Mouse (Mus musculus): Measurements from ENCODE around the gene Stx11. TPM values are rescaled to one million over a fixed set of nuclear protein-coding genes. Genes with fewer than 3 reads are reported as not detected.
"Not testable (repeated sequence)": the region's sequence is repeated elsewhere in the genome, so short reads cannot be mapped to it uniquely, and the experiment has no call there.

The Stx11 gene
- polyA plus RNA-seq, 1 experiment = 7.9 TPM

- H3K4me3 ChIP-seq (ENCODE audit: insufficient read depth, low read length) = peak overlapping the region; percentile 87
- TF ChIP-seq CTCF (IDR thresholded peaks at IDR 0.05; ENCODE audit: low read depth, low read length) (no peak), POLR2A (IDR thresholded peaks at IDR 0.05; ENCODE audit: borderline replicate concordance, low read depth, low read length) (no peak)
- peaks cover 12% of the 10 kb centered on the region for H3K4me1 ChIP-seq (ENCODE audit: control insufficient read depth, insufficient read depth, low read length)
- H3K27ac ChIP-seq (ENCODE audit: insufficient read depth, low read depth, low read length) = no peak overlapping the region
Measured at GRCm38 (mm10) chr10:12963362-12964147, 543 bp downstream of the Stx11 start.

GRCm38 (mm10) chr10:12962238-12962637, 1.9 kb downstream of the Stx11 start:
- TF ChIP-seq POLR2A (IDR thresholded peaks at IDR 0.05; ENCODE audit: borderline replicate concordance, low read depth, low read length) (no peak), CTCF (IDR thresholded peaks at IDR 0.05; ENCODE audit: low read depth, low read length) (no peak)
- H3K4me1 ChIP-seq (ENCODE audit: control insufficient read depth, insufficient read depth, low read length) = peaks cover 22% of the 10 kb centered on the region
- no peak overlapping the region for H3K4me3 ChIP-seq (ENCODE audit: insufficient read depth, low read length)
- H3K27ac ChIP-seq (ENCODE audit: insufficient read depth, low read depth, low read length) = no peak overlapping the region

- no peak overlapping the region for H3K27ac ChIP-seq (ENCODE audit: insufficient read depth, low read depth, low read length)
- TF ChIP-seq CTCF (IDR thresholded peaks at IDR 0.05; ENCODE audit: low read depth, low read length) (no peak), POLR2A (IDR thresholded peaks at IDR 0.05; ENCODE audit: borderline replicate concordance, low read depth, low read length) (no peak)
- H3K4me3 ChIP-seq (ENCODE audit: insufficient read depth, low read length) = no peak overlapping the region
- H3K4me1 ChIP-seq (ENCODE audit: control insufficient read depth, insufficient read depth, low read length) = peaks cover 25% of the 10 kb centered on the region
Measured at GRCm38 (mm10) chr10:12961546-12961945, 2.6 kb downstream of the Stx11 start.

GRCm38 (mm10) chr10:12957271-12957670, 6.8 kb downstream of the Stx11 start:
- no peak for TF ChIP-seq CTCF (IDR thresholded peaks at IDR 0.05; ENCODE audit: low read depth, low read length)
- TF ChIP-seq POLR2A (IDR thresholded peaks at IDR 0.05; ENCODE audit: borderline replicate concordance, low read depth, low read length) = no peak
- no peak overlapping the region for H3K4me3 ChIP-seq (ENCODE audit: insufficient read depth, low read length)
- H3K27ac ChIP-seq (ENCODE audit: insufficient read depth, low read depth, low read length) = no peak overlapping the region
- H3K4me1 ChIP-seq (ENCODE audit: control insufficient read depth, insufficient read depth, low read length) = peaks cover 27% of the 10 kb centered on the region

- Histone ChIP-seq H3K4me1 (ENCODE audit: control insufficient read depth, insufficient read depth, low read length) (peaks cover 27% of the 10 kb centered on the region), H3K27ac (ENCODE audit: insufficient read depth, low read depth, low read length) (no peak overlapping the region), H3K4me3 (ENCODE audit: insufficient read depth, low read length) (no peak overlapping the region)
- TF ChIP-seq CTCF (IDR thresholded peaks at IDR 0.05; ENCODE audit: low read depth, low read length) (no peak), POLR2A (IDR thresholded peaks at IDR 0.05; ENCODE audit: borderline replicate concordance, low read depth, low read length) (no peak)
Measured at GRCm38 (mm10) chr10:12955831-12956230, 8.3 kb downstream of the Stx11 start.

GRCm38 (mm10) chr10:12951358-12951757, 12.7 kb downstream of the Stx11 start:
- not testable (repeated sequence) for H3K4me1 ChIP-seq (ENCODE audit: control insufficient read depth, insufficient read depth, low read length); H3K4me3 ChIP-seq (ENCODE audit: insufficient read depth, low read length); H3K27ac ChIP-seq (ENCODE audit: insufficient read depth, low read depth, low read length)

GRCm38 (mm10) chr10:12949299-12949698, 14.8 kb downstream of the Stx11 start:
- H3K27ac ChIP-seq (ENCODE audit: insufficient read depth, low read depth, low read length) = no peak overlapping the region
- TF ChIP-seq POLR2A (IDR thresholded peaks at IDR 0.05; ENCODE audit: borderline replicate concordance, low read depth, low read length) (no peak), CTCF (IDR thresholded peaks at IDR 0.05; ENCODE audit: low read depth, low read length) (no peak)
- H3K4me1 ChIP-seq (ENCODE audit: control insufficient read depth, insufficient read depth, low read length) = no peaks in the 10 kb centered on the region; the same call in 1 of the 2 replicates
- H3K4me3 ChIP-seq (ENCODE audit: insufficient read depth, low read length) = no peak overlapping the region

GRCm38 (mm10) chr10:12947606-12948005, 16.5 kb downstream of the Stx11 start:
- no peak overlapping the region for H3K4me3 ChIP-seq (ENCODE audit: insufficient read depth, low read length)
- H3K4me1 ChIP-seq (ENCODE audit: control insufficient read depth, insufficient read depth, low read length) = no peaks in the 10 kb centered on the region; the same call in 1 of the 2 replicates
- no peak for TF ChIP-seq POLR2A (IDR thresholded peaks at IDR 0.05; ENCODE audit: borderline replicate concordance, low read depth, low read length)
- TF ChIP-seq CTCF (IDR thresholded peaks at IDR 0.05; ENCODE audit: low read depth, low read length) = no peak
- no peak overlapping the region for H3K27ac ChIP-seq (ENCODE audit: insufficient read depth, low read depth, low read length)

GRCm38 (mm10) chr10:12941018-12941761, 22.9 kb downstream of the Stx11 start:
- TF ChIP-seq CTCF (IDR thresholded peaks at IDR 0.05; ENCODE audit: low read depth, low read length) = no peak
- TF ChIP-seq POLR2A (IDR thresholded peaks at IDR 0.05; ENCODE audit: borderline replicate concordance, low read depth, low read length) = no peak
- Histone ChIP-seq H3K4me3 (ENCODE audit: insufficient read depth, low read length) (no peak overlapping the region), H3K4me1 (ENCODE audit: control insufficient read depth, insufficient read depth, low read length) (peaks cover under 1% of the 10 kb centered on the region; the same call in 1 of the 2 replicates), H3K27ac (ENCODE audit: insufficient read depth, low read depth, low read length) (no peak overlapping the region)

- peaks cover 3% of the 10 kb centered on the region; the same call in 1 of the 2 replicates for H3K4me1 ChIP-seq (ENCODE audit: control insufficient read depth, insufficient read depth, low read length)
- no peak overlapping the region for H3K4me3 ChIP-seq (ENCODE audit: insufficient read depth, low read length)
- TF ChIP-seq CTCF (IDR thresholded peaks at IDR 0.05; ENCODE audit: low read depth, low read length) = no peak
- no peak for TF ChIP-seq POLR2A (IDR thresholded peaks at IDR 0.05; ENCODE audit: borderline replicate concordance, low read depth, low read length)
- no peak overlapping the region for H3K27ac ChIP-seq (ENCODE audit: insufficient read depth, low read depth, low read length)
Measured at GRCm38 (mm10) chr10:12938763-12939162, 25.3 kb downstream of the Stx11 start.

All from bone marrow macrophage, adult 2 months (primary cell).